Mouse (Mus musculus) neural tube, embryonic 13.5 days (tissue): ENCODE data around the gene Parn. TPM values are rescaled to one million over a fixed set of nuclear protein-coding genes. Genes with fewer than 3 reads are reported as not detected.
A peak's percentile ranks its signal among the peaks of the same experiment; 100 is the strongest.

Source experiments
- ATAC-seq: fragments of 200-750 bp; cut with Nextera tagmentation; 2 replicates; pipeline ENCODE4 v1.8.0; 2017; ENCODE audit warnings: low read depth, mild to moderate bottlenecking, moderate TSS enrichment, moderate library complexity
- H3K27ac ChIP-seq: fragments of 300-500 bp; sonication (generic); replicated peaks from 2 replicates; pipeline ENCODE4 v1.5.1; 2015; ENCODE audit warnings: moderate library complexity, mild to moderate bottlenecking, inconsistent platforms
- H3K27me3 ChIP-seq: fragments of 300-500 bp; sonication (generic); 2 replicates; pipeline ENCODE4 v1.6.1; 2015; ENCODE audit warnings: mild to moderate bottlenecking, inconsistent platforms
- H3K36me3 ChIP-seq: fragments of 300-500 bp; sonication (generic); 2 replicates; pipeline ENCODE4 v1.6.1; 2015; ENCODE audit warnings: mild to moderate bottlenecking, inconsistent platforms
- H3K4me1 ChIP-seq: fragments of 300-500 bp; sonication (generic); replicated peaks from 2 replicates; pipeline ENCODE4 v1.6.1; 2015; ENCODE audit warnings: inconsistent platforms
- H3K4me2 ChIP-seq: fragments of 300-500 bp; sonication (generic); 2 replicates; pipeline ENCODE4 v1.6.1; 2015; ENCODE audit warnings: inconsistent platforms, mild to moderate bottlenecking, moderate library complexity
- H3K4me3 ChIP-seq: fragments of 300-500 bp; sonication (generic); 2 replicates; pipeline ENCODE4 v1.5.1; 2015; ENCODE audit warnings: mild to moderate bottlenecking, inconsistent platforms
- H3K9ac ChIP-seq: fragments of 300-500 bp; sonication (generic); 2 replicates; pipeline ENCODE4 v1.6.1; 2015; ENCODE audit warnings: moderate library complexity, mild to moderate bottlenecking, inconsistent platforms
- H3K9me3 ChIP-seq: fragments of 300-500 bp; sonication (generic); 2 replicates; pipeline ENCODE4 v1.6.1; 2016; ENCODE audit warnings: inconsistent platforms
- WGBS: fragments of 180-500 bp; shearing (Covaris S2); methylation state at CpG from one replicate; pipeline ENCODE4 v1.1.7; 2015; 5-methylcytosine and 5-hydroxymethylcytosine counted together
- polyA plus RNA-seq: library from polyadenylated mRNA; unstranded; fragments of >200 nt; fragmentation: Nextera tagmentation; extraction: Ambion mirVana; gene quantifications from 2 replicates; pipeline ENCODE4 v1.2.1, GENCODE M21; 2015

Gene Parn
- 34.0 and 34.4 TPM in 2 replicates for polyA plus RNA-seq

DNA sequence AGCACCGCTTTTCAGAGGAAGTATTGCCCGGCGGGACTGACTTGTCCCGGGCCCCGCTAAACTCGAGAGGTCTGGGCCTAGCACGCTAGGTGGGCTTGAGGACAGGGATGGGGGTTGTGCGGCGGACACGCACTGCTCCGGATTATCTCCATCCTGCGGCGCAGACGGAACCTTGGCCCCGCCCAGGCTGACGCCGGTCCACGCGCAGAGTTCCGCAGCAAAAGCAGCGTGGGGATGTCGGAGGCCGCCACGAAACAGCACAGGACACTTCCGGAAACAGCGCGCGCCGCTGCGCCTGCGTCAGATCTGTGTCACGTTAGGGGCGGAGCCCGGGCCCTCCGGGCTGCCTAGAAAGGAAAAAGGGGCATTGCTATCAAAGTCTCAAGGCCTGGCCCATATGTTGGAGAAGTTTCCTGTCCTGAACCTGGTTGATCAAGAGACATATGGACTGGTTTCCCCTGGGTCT, at the start of gene Parn:
Parn (minus strand) TSS at position 293 of the 466 bp plus-strand sequence.
- Histone ChIP-seq H3K27ac (peak within 1 kb of the TSS; percentile 78), H3K4me1 (peaks cover 26% of the 10 kb centered on the region), H3K9ac (peak within 1 kb of the TSS; percentile 78), H3K4me3 (peak within 1 kb of the TSS; percentile 60), H3K4me2 (peak within 1 kb of the TSS; percentile 86), H3K9me3 (no peaks in the 10 kb centered on the region), H3K36me3 (peaks cover 21% of the 10 kb centered on the region), H3K27me3 (no peaks in the 10 kb centered on the region)
- under 1% methylated on average over 35 of the region's 35 CpGs for WGBS
- peak; percentile 92 for ATAC-seq

DNA sequence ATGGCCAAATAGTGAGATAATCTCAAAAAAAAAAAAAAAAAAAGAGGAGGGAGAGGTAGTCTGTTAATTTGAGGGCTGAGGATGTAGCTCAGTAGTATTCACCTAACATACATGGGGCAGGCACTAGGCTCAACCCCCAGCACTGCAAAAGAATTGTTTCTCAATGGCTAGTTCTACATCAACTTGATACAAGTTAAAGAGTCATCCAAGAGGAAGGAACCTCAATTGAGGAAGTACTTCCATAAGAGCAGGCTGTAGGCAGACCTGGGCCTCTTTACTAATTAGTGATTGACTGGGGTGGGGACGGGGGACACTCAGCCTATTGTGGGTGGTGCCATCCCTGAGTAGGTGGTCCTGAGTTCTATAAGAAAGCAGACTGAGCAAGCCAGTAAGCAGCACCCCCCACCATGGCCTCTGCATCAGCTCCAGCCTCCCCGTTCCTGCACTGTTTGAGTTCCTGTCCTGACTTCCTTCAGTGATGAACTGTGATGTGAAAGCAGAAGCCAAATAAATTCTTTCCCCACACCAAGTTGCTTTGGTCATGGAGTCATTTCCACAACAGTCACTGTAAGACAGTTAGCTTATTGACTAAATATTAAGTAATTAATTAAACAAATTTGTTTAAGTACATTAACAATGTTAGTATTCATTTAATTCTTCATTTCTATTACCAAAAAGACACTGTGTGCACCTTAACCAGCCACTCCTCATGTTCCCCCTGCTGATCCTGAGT, 49.0 kb upstream of the Parn start:
- Histone ChIP-seq H3K4me1 (no peaks in the 10 kb centered on the region), H3K9ac (no peak overlapping the region), H3K9me3 (no peaks in the 10 kb centered on the region), H3K4me3 (no peak overlapping the region), H3K36me3 (no peaks in the 10 kb centered on the region), H3K27me3 (no peaks in the 10 kb centered on the region), H3K27ac (no peak overlapping the region), H3K4me2 (no peak overlapping the region)
- ATAC-seq, result no peak
- WGBS, result 85% methylated on average over 2 of the region's 2 CpGs

DNA sequence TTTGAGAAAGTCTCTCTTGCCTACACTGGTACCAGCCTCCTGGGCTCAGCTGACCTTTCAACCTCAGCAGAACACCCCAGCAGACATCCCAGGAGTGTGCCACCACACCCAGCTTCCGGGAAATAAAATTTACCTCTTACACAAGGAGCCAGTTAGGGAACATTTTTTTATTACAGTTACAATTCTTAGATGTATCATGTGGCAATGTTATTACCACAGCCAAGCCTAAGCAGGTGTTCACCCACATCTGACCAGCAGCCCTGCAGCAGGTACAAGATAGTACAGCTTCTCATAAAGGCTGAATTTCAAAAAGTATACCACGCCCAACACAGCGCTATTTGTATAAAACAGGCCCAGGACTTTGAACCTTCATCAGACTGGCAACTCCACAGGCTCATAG, 46.9 kb upstream of the Parn start:
- no peaks in the 10 kb centered on the region for H3K9me3 ChIP-seq
- no peak overlapping the region for H3K27ac ChIP-seq
- ATAC-seq, result no peak
- no peak overlapping the region for H3K4me3 ChIP-seq
- H3K27me3 ChIP-seq, result no peaks in the 10 kb centered on the region
- H3K4me1 ChIP-seq, result no peaks in the 10 kb centered on the region
- no peak overlapping the region for H3K4me2 ChIP-seq
- no peak overlapping the region for H3K9ac ChIP-seq
- 92% methylated on average over 3 of the region's 3 CpGs for WGBS
- no peaks in the 10 kb centered on the region for H3K36me3 ChIP-seq

DNA sequence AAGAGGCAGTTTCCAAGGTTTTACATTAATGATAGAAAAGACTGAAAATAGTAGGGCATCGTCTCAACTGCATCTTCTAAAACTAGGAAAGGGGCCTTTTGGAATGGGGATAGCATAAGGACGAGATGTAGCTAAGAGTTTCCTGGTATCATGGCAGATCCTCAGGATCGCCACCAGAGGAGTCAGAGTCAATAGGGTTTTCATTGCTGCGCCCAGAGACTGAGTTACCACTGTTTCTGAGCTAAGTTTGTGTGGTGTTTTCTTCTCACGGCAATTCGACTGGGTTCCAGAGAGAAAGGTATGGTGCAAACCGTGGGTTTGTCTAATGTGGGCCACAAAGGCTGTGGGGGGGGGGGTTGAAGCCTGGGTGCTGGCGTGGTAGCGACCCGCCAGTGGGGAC, 36.7 kb upstream of the Parn start:
- 92% methylated on average over 10 of the region's 10 CpGs for WGBS
- Histone ChIP-seq H3K9me3 (no peaks in the 10 kb centered on the region), H3K9ac (no peak overlapping the region), H3K36me3 (peaks cover 58% of the 10 kb centered on the region), H3K27me3 (no peaks in the 10 kb centered on the region), H3K27ac (no peak overlapping the region), H3K4me3 (no peak overlapping the region), H3K4me1 (no peaks in the 10 kb centered on the region), H3K4me2 (no peak overlapping the region)
- ATAC-seq, result no peak

DNA sequence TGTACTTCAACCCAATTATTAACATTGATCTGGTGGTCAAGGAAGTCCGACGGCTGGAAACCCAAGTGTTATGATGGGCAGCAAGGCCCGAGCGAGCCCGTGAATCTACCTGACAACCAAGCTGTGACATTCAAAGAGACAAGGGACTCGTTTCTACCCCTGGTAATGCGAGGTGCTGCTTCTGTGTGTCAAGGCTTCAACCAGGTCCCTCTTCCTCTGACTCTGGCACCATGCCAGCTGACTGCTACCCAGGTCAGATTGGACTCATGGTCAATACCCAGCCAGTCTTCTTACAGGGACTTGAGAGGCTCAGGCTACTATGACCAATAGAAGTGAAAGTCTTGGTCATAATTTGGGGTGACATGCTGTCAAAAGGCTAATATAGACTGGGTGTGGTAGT, 34.2 kb upstream of the Parn start:
- 96% methylated on average over 7 of the region's 7 CpGs for WGBS

DNA sequence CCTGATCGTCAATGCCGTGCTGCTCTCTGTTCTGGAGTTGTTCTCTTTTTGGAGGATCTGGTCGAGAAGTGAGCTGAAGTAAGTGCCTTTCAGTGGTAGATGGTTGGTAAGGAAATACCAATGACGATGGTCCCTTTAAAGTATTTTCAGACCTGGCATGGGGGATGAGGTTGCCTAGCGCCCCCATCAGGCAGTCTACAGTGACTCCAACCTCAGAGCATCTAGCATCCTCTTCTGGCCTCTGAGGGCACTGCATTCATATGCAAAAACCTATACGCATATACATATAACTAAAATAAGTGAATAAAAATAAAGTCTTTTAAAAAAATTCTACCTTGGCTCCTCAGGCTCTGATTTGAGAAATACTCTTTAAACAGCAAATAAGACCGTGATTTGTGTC, 31.0 kb upstream of the Parn start:
- Histone ChIP-seq H3K4me3 (no peak overlapping the region), H3K9ac (no peak overlapping the region), H3K36me3 (peaks cover 89% of the 10 kb centered on the region), H3K27me3 (no peaks in the 10 kb centered on the region), H3K27ac (no peak overlapping the region), H3K4me1 (no peaks in the 10 kb centered on the region), H3K4me2 (no peak overlapping the region), H3K9me3 (no peaks in the 10 kb centered on the region)
- no peak for ATAC-seq
- WGBS, result 93% methylated on average over 7 of the region's 7 CpGs

More for the DNA sequence above, 34.2 kb upstream of the Parn start:
- no peaks in the 10 kb centered on the region for H3K4me1 ChIP-seq
- no peak for ATAC-seq
- H3K4me2 ChIP-seq, result no peak overlapping the region
- no peak overlapping the region for H3K9ac ChIP-seq
- H3K4me3 ChIP-seq, result no peak overlapping the region
- H3K27ac ChIP-seq, result no peak overlapping the region
- H3K36me3 ChIP-seq, result peaks cover 79% of the 10 kb centered on the region
- H3K9me3 ChIP-seq, result no peaks in the 10 kb centered on the region
- no peaks in the 10 kb centered on the region for H3K27me3 ChIP-seq

DNA sequence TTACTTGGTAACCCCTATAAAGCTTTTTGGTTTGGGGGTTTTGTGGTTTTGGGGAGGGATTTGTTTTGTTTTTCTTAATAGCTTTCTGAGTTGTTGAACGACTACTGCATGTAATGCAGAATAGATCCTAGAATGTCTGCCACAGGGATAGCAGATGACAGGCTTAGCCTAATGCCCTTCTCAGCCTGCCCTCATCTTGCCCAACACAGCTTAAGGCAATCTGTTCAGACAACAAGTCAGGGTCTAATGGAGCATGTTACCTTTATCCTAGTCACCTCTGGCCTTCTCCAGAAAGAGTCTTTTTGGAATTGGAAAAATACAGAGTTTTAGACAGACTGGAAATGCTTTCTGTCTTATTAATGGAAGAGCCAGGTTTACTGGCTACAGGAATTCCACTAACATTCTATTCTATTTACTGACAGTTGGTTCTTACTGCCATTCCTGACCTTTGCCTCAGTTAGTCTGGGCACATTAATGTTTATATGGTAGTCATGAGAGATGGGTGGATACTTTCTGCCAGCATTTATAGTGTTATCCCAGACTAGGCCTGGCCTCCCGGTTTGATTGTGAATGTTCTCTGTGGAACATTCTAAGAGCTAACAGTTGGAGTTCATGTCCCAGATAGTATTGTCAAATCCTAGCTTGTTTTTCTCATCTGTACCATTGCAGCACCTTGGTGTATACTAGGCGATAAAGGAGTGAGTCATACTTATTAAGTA, 10.8 kb upstream of the Parn start:
- 94% methylated on average over 3 of the region's 3 CpGs for WGBS
- ATAC-seq, result no peak

DNA sequence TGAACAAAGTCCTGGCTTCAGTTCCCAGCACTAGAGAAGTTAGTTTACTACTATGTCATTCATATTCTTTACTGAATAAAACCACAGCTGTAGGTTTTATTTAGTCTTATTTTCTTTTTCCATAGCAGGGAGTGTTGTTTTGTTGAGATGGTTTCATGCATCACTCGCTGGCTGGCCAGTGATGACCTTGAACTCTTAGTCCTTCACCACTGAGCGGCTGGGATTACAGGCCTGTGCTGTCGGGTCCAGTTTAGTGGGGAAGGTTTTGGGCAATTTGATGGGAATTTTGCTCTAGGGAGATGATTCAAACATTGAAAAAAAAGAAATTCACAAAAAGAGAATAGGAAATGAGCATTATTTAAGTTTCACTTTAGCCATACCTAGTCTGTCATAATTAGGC, 6.5 kb upstream of the Parn start:
- 95% methylated on average over 3 of the region's 3 CpGs for WGBS
- peaks cover 17% of the 10 kb centered on the region for H3K4me1 ChIP-seq
- H3K27me3 ChIP-seq, result no peaks in the 10 kb centered on the region
- no peak overlapping the region for H3K27ac ChIP-seq
- no peak overlapping the region for H3K4me2 ChIP-seq
- H3K9me3 ChIP-seq, result no peaks in the 10 kb centered on the region
- no peak overlapping the region for H3K9ac ChIP-seq
- no peak overlapping the region for H3K4me3 ChIP-seq
- no peak for ATAC-seq
- peaks cover 26% of the 10 kb centered on the region for H3K36me3 ChIP-seq

More for the DNA sequence above, 10.8 kb upstream of the Parn start:
- H3K9ac ChIP-seq, result no peak overlapping the region
- H3K36me3 ChIP-seq, result peaks cover 30% of the 10 kb centered on the region
- H3K27ac ChIP-seq, result no peak overlapping the region
- no peaks in the 10 kb centered on the region for H3K9me3 ChIP-seq
- no peaks in the 10 kb centered on the region for H3K4me1 ChIP-seq
- no peaks in the 10 kb centered on the region for H3K27me3 ChIP-seq
- no peak overlapping the region for H3K4me3 ChIP-seq
- no peak overlapping the region for H3K4me2 ChIP-seq

DNA sequence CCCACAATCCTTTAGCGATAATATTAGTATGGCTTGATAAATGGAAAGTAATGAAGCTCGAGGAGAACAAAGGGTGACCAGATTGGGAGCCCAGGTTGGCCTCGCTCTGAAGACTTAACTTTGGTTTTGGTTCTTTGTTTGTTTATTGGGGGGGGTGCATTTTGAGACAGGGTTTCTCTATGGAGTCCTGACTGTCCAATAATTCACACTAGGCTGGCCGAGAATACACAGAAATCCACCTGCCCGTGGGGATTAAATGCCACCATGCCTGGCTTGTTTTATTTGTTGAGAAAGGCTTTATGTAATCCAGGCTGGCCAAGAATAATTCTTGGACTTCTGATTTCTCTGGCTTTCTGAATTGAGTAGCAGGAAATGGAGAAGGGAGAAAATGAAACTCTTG, 5.1 kb upstream of the Parn start:
- no peak for ATAC-seq
- Histone ChIP-seq H3K9me3 (no peaks in the 10 kb centered on the region), H3K36me3 (peaks cover 21% of the 10 kb centered on the region), H3K4me1 (peaks cover 22% of the 10 kb centered on the region), H3K27ac (no peak overlapping the region), H3K4me3 (peak overlapping the region; percentile 91), H3K27me3 (no peaks in the 10 kb centered on the region), H3K9ac (0 out of 2 replicates have a peak overlapping the region, but pooled peaks have one; percentile 89), H3K4me2 (peak overlapping the region; percentile 91)
- 82% methylated on average over 5 of the region's 5 CpGs for WGBS

DNA sequence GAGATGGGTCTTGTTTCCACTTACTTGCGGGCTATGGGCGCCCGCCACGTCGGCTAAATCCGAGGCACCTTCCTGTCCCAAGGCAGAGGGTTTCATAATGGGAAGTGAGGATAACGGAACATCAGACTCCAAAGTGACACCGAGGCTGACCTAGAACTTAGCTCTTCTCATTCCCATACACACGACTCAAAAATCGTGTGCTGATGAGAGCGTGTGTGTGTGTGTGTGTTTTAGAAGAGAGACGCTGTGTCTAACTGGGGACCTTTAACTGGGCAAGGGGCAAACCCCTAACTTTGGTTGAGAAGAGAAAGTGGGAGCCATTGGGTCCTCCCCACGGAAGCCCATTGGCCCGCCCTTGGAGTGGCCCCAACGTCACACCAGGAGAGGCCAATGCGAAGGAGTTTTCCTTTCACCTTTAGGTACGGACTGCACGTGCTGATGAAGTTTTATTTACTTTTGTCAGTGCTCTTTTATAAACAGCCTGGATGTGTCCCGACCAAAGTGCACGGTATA, 4.5 kb upstream of the Parn start:
- peaks cover 24% of the 10 kb centered on the region for H3K4me1 ChIP-seq
- H3K4me2 ChIP-seq, result peak overlapping the region; percentile 91
- H3K4me3 ChIP-seq, result peak overlapping the region; percentile 91
- H3K9me3 ChIP-seq, result no peaks in the 10 kb centered on the region
- H3K27me3 ChIP-seq, result no peaks in the 10 kb centered on the region
- peak overlapping the region; percentile 80 for H3K27ac ChIP-seq
- peaks cover 15% of the 10 kb centered on the region for H3K36me3 ChIP-seq
- peak overlapping the region; percentile 89 for H3K9ac ChIP-seq
- WGBS, result 2% methylated on average over 20 of the region's 20 CpGs
- peak; percentile 13 for ATAC-seq

DNA sequence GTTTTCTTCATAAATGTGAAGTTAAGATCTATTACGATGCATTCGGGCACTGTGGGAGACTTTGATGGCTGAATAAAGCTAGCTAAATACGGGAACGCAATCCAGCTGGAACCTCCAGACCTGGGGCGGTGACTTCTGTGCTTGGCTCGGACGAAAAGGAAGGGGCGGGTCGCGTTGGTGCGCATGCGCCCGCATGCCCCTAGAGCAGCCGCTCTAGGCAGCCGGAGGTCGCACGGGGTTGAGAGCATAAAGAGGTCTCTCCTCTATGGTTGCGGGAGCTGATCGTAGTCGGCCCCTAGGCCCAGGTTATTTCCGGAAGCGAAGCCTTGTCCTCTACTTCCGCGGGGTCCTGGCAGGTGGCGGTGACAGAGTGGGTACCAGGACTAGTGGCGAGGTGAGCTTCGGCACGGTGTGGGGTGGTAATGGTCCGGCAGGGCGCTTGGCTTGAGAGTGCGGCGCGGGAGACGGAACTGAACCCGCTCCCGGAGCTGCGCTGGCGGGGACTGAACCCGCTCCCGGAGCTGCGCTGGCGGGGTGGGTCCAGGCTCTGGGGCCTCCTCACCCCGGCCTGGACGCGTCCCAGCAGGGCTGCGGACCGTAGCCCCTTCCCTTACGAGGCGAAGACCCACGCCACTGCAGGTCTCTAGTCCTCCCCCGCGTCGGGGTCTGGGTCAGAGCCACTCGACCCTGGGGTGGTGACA, 3.9 kb upstream of the Parn start, which contains the start of the genes Bfar and 3110001I22Rik:
Bfar (plus strand) TSS at position 174 of the 701 bp plus-strand sequence.
3110001I22Rik (plus strand) TSS at position 245 of the 701 bp plus-strand sequence.
- WGBS, result under 1% methylated on average over 53 of the region's 54 CpGs
- H3K4me3 ChIP-seq, result peak within 1 kb of the TSS; percentile 91
- peak; percentile 95 for ATAC-seq
- H3K27ac ChIP-seq, result peak within 1 kb of the TSS; percentile 80
- H3K4me1 ChIP-seq, result peaks cover 30% of the 10 kb centered on the region
- H3K9ac ChIP-seq, result peak within 1 kb of the TSS; percentile 89
- H3K9me3 ChIP-seq, result no peaks in the 10 kb centered on the region
- H3K27me3 ChIP-seq, result no peaks in the 10 kb centered on the region
- peak within 1 kb of the TSS; percentile 91 for H3K4me2 ChIP-seq
- H3K36me3 ChIP-seq, result peaks cover 9% of the 10 kb centered on the region
